Mouse (Mus musculus): ENCODE data around the gene Olfr686. TPM values are rescaled to one million over a fixed set of nuclear protein-coding genes. Genes with fewer than 3 reads are reported as not detected.

Gene Olfr686
- polyA plus RNA-seq (2015; fragmentation: Nextera tagmentation; extraction: Ambion mirVana), result not detected in 2 replicates

- Histone ChIP-seq H3K9me3 (ENCODE audit: control insufficient read depth, low read length) (no peaks in the 10 kb centered on the region), H3K4me1 (replicated peaks; ENCODE audit: control insufficient read depth, insufficient read depth) (no peaks in the 10 kb centered on the region), H3K4me3 (ENCODE audit: low read depth, low read length) (no peak within 1 kb of the TSS), H3K36me3 (ENCODE audit: control insufficient read depth, insufficient read depth, low read length) (no peaks in the 10 kb centered on the region), H3K4me2 (replicated peaks; ENCODE audit: low read depth) (no peak within 1 kb of the TSS), H3K27me3 (ENCODE audit: control insufficient read depth, insufficient read depth, low read length) (no peaks in the 10 kb centered on the region), H3K9ac (ENCODE audit: low read length) (no peak within 1 kb of the TSS), H3K27ac (replicated peaks) (no peak within 1 kb of the TSS)
- TF ChIP-seq CTCF (IDR thresholded peaks at IDR 0.05; ENCODE audit: low read depth) (no peak), EP300 (optimal IDR thresholded peaks at IDR 0.05) (no peak)
- DNase-seq (ENCODE audit: low spot score) (no peak), ATAC-seq (ENCODE audit: low FRiP score, low TSS enrichment) (no peak)
Observed at GRCm38 (mm10) chr7:105207385-105207784, at the start of gene Olfr686. Olfr686 (minus strand) TSS chr7:105207485.

GRCm38 (mm10) chr7:105256656-105257055 lies 49.4 kb upstream of the Olfr686 start:
- Histone ChIP-seq H3K4me2 (replicated peaks; ENCODE audit: low read depth) (no peak overlapping the region), H3K36me3 (ENCODE audit: control insufficient read depth, insufficient read depth, low read length) (no peaks in the 10 kb centered on the region), H3K27ac (replicated peaks) (no peak overlapping the region), H3K9me3 (ENCODE audit: control insufficient read depth, low read length) (no peaks in the 10 kb centered on the region), H3K4me1 (replicated peaks; ENCODE audit: control insufficient read depth, insufficient read depth) (no peaks in the 10 kb centered on the region), H3K4me3 (ENCODE audit: low read depth, low read length) (no peak overlapping the region), H3K9ac (ENCODE audit: low read length) (no peak overlapping the region), H3K27me3 (ENCODE audit: control insufficient read depth, insufficient read depth, low read length) (no peaks in the 10 kb centered on the region)
- ATAC-seq (ENCODE audit: low FRiP score, low TSS enrichment) (no peak), DNase-seq (ENCODE audit: low spot score) (peak; percentile 24)
- 62% methylated on average over 5 of the region's 5 CpGs for WGBS
- peak; percentile 63 for TF ChIP-seq CTCF (IDR thresholded peaks at IDR 0.05; ENCODE audit: low read depth)
- TF ChIP-seq EP300 (optimal IDR thresholded peaks at IDR 0.05), result no peak

DNA sequence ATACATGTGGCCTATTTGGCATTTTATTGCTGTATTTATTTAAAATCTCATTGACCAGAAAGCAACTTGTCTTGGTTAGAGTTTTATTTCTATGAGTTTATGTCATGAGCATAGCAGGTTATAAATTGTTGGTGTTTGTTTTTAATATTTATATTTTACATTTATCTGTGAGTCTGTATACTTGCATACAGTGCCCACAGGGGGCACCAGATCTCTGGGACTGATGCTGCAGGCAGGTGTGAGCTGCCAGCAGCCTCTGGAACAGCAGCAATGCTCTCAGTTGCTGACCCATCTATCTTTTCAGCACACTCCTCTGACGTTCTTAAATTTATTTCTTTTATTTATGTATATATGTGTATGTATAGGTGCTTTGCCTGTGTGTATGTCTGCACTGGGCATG lies 40.9 kb upstream of the Olfr686 start:
- no peak for DNase-seq (ENCODE audit: low spot score)
- Histone ChIP-seq H3K4me3 (ENCODE audit: low read depth, low read length) (no peak overlapping the region), H3K27ac (replicated peaks) (no peak overlapping the region), H3K9me3 (ENCODE audit: control insufficient read depth, low read length) (no peaks in the 10 kb centered on the region), H3K9ac (ENCODE audit: low read length) (no peak overlapping the region), H3K4me2 (replicated peaks; ENCODE audit: low read depth) (no peak overlapping the region), H3K4me1 (replicated peaks; ENCODE audit: control insufficient read depth, insufficient read depth) (no peaks in the 10 kb centered on the region), H3K36me3 (ENCODE audit: control insufficient read depth, insufficient read depth, low read length) (no peaks in the 10 kb centered on the region), H3K27me3 (ENCODE audit: control insufficient read depth, insufficient read depth, low read length) (no peaks in the 10 kb centered on the region)
- TF ChIP-seq EP300 (optimal IDR thresholded peaks at IDR 0.05) (no peak), CTCF (IDR thresholded peaks at IDR 0.05; ENCODE audit: low read depth) (peak; percentile 34)
- 33% methylated on average over 1 of the region's 1 CpGs for WGBS
- no peak for ATAC-seq (ENCODE audit: low FRiP score, low TSS enrichment)

DNA sequence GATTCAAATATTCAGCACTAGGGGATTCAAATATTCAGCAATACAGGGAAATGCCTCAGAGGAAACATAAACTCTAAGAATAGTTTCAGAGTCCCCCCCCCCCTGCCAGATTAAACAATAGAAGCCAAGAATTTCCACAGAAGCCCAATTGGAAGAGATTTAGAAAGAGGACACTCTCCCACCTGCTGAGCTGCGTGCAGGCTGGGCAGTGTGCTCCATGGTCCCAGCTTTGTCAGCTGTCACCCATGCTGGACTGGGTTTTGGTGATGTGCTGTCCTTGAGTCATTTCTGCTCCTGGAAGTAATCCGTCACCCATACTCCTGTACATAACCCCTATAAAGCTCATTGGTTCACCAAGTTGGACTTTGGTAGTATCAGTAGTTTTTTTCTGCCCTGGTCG lies 40.4 kb upstream of the Olfr686 start:
- no peaks in the 10 kb centered on the region for H3K9me3 ChIP-seq (ENCODE audit: control insufficient read depth, low read length)
- H3K9ac ChIP-seq (ENCODE audit: low read length), result no peak overlapping the region
- DNase-seq (ENCODE audit: low spot score), result no peak
- no peaks in the 10 kb centered on the region for H3K4me1 ChIP-seq (replicated peaks; ENCODE audit: control insufficient read depth, insufficient read depth)
- TF ChIP-seq CTCF (IDR thresholded peaks at IDR 0.05; ENCODE audit: low read depth), result no peak
- no peak for TF ChIP-seq EP300 (optimal IDR thresholded peaks at IDR 0.05)
- no peak overlapping the region for H3K4me3 ChIP-seq (ENCODE audit: low read depth, low read length)
- WGBS, result 74% methylated on average over 3 of the region's 3 CpGs
- ATAC-seq (ENCODE audit: low FRiP score, low TSS enrichment), result no peak
- H3K36me3 ChIP-seq (ENCODE audit: control insufficient read depth, insufficient read depth, low read length), result no peaks in the 10 kb centered on the region
- no peaks in the 10 kb centered on the region for H3K27me3 ChIP-seq (ENCODE audit: control insufficient read depth, insufficient read depth, low read length)
- no peak overlapping the region for H3K27ac ChIP-seq (replicated peaks)
- no peak overlapping the region for H3K4me2 ChIP-seq (replicated peaks; ENCODE audit: low read depth)

GRCm38 (mm10) chr7:105229386-105229785 lies 22.1 kb upstream of the Olfr686 start:
- Histone ChIP-seq H3K4me1 (replicated peaks; ENCODE audit: control insufficient read depth, insufficient read depth) (no peaks in the 10 kb centered on the region), H3K27ac (replicated peaks) (no peak overlapping the region), H3K9me3 (ENCODE audit: control insufficient read depth, low read length) (no peaks in the 10 kb centered on the region), H3K4me3 (ENCODE audit: low read depth, low read length) (no peak overlapping the region), H3K4me2 (replicated peaks; ENCODE audit: low read depth) (no peak overlapping the region), H3K9ac (ENCODE audit: low read length) (no peak overlapping the region), H3K36me3 (ENCODE audit: control insufficient read depth, insufficient read depth, low read length) (no peaks in the 10 kb centered on the region), H3K27me3 (ENCODE audit: control insufficient read depth, insufficient read depth, low read length) (no peaks in the 10 kb centered on the region)
- 80% methylated on average over 2 of the region's 2 CpGs for WGBS
- ATAC-seq (ENCODE audit: low FRiP score, low TSS enrichment) (no peak), DNase-seq (ENCODE audit: low spot score) (no peak)
- TF ChIP-seq EP300 (optimal IDR thresholded peaks at IDR 0.05) (no peak), CTCF (IDR thresholded peaks at IDR 0.05; ENCODE audit: low read depth) (no peak)

DNA sequence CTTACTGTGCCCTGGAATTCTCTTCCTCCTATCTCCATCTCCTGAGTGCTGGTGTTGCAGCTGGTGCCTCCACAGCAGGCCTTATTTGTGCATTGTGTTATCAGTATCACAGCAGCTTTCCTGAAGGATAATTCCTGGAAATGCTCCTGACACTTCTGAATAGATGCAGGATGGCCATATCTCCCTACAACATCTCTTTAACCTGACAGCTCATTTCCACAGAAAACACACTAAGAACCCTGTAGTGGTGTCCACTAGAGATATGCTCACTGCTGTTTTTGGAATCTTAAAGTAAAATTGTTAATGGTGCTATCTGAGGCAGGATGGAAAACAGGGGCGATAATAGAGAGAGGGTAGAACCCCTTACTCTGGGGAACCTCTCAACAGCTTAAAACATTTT lies 20.9 kb upstream of the Olfr686 start:
- no peaks in the 10 kb centered on the region for H3K4me1 ChIP-seq (replicated peaks; ENCODE audit: control insufficient read depth, insufficient read depth)
- 78% methylated on average over 1 of the region's 1 CpGs for WGBS
- ATAC-seq (ENCODE audit: low FRiP score, low TSS enrichment) (no peak), DNase-seq (ENCODE audit: low spot score) (no peak)
- TF ChIP-seq EP300 (optimal IDR thresholded peaks at IDR 0.05) (no peak), CTCF (IDR thresholded peaks at IDR 0.05; ENCODE audit: low read depth) (no peak)
- no peaks in the 10 kb centered on the region for H3K36me3 ChIP-seq (ENCODE audit: control insufficient read depth, insufficient read depth, low read length)
- no peak overlapping the region for H3K4me3 ChIP-seq (ENCODE audit: low read depth, low read length)
- no peak overlapping the region for H3K4me2 ChIP-seq (replicated peaks; ENCODE audit: low read depth)
- no peaks in the 10 kb centered on the region for H3K9me3 ChIP-seq (ENCODE audit: control insufficient read depth, low read length)
- H3K27ac ChIP-seq (replicated peaks), result no peak overlapping the region
- no peaks in the 10 kb centered on the region for H3K27me3 ChIP-seq (ENCODE audit: control insufficient read depth, insufficient read depth, low read length)
- H3K9ac ChIP-seq (ENCODE audit: low read length), result no peak overlapping the region

All from stomach, postnatal 0 days (tissue).